Mouse (Mus musculus): ENCODE measurements around the gene Zbtb12.

DNA sequence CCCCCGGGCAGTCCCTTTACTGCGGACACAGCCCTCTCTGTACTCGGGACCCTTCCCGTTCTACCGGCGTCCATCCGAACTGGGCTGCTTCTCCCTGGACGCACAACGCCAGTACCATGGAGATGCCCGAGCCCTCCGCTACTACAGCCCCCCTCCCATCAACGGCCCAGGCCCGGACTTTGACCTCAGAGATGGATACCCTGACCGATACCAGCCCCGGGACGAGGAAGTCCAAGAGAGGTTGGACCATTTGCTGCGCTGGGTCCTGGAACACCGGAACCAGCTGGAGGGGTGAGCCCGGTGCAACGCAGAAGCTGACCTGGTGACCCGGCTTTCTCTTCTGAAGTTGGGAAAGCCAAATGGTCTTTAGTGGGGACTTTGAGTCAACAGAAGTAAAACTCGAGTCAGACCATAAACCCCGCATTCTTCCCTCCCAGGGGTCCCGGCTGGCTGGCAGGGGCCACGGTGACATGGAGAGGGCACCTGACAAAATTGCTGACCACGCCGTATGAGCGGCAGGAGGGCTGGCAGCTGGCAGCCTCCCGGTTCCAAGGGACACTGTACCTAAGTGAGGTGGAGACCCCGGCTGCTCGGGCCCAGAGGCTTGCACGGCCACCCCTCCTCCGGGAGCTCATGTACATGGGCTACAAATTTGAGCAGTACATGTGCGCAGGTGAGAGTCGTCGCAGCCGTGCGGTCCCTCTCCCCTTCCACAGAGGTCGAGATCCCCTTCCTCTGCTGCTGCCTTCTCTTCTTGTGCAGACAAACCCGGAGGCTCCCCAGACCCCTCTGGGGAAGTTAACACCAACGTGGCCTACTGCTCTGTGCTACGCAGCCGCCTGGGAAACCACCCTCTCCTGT lies 41.6 kb upstream of the Zbtb12 start:
- TF ChIP-seq CTCF (IDR thresholded peaks at IDR 0.05; ENCODE audit: low read depth) (no peak), EP300 (IDR thresholded peaks at IDR 0.05; ENCODE audit: low read depth) (no peak)

All from liver, embryonic 14.5 days (tissue).